In genomic region chr5:122527761-122528160, GRCm38 (mm10) we compare ENCODE assay signal across 8 mouse cellular contexts. TPM values are rescaled to one million over a fixed set of nuclear protein-coding genes. Genes with fewer than 3 reads are reported as not detected.
A peak's percentile ranks its signal among the peaks of the same experiment; 100 is the strongest.
DNase-seq lines count a peak whose midpoint lies in the region; ATAC-seq and TF ChIP-seq lines count a peak whose summit lies in the region.
"Had no signal": no experiment of that assay in that cellular context is flagged by ENCODE, and none has a peak within 500 bp of the region (broad histone marks: within the 10 kb centered on the region; RNA-seq: fewer than 3 reads in every experiment).

No protein-coding gene starts in this region.

- no peak for ATAC-seq in lung, embryonic 15.5 days (ENCODE audit: borderline replicate concordance, extremely low read depth, low FRiP score, low TSS enrichment)
- no peak for ATAC-seq in hindbrain, embryonic 15.5 days (ENCODE audit: low FRiP score, low read depth)

- H3K36me3 ChIP-seq in lung, embryonic 15.5 days: no peaks in the 10 kb centered on the region
- H3K36me3 ChIP-seq in hindbrain, embryonic 15.5 days: no peaks in the 10 kb centered on the region
- H3K36me3 ChIP-seq in small intestine, adult 2 months (ENCODE audit: control insufficient read depth, insufficient read depth, low read length): no peaks in the 10 kb centered on the region

- no peak overlapping the region for H3K4me3 ChIP-seq in lung, embryonic 15.5 days
- H3K4me3 ChIP-seq in hindbrain, embryonic 15.5 days: no peak overlapping the region
- H3K4me3 ChIP-seq in small intestine, adult 2 months (ENCODE audit: low read depth, low read length): no peak overlapping the region
- H3K4me3 ChIP-seq: erythroblast, embryonic 14.5 days had no signal

- H3K27ac ChIP-seq in lung, embryonic 15.5 days: peak overlapping the region; percentile 5; the same call in 1 of the 2 replicates
- H3K27ac ChIP-seq in hindbrain, embryonic 15.5 days (replicated peaks): 0 out of 2 replicates have a peak overlapping the region, but pooled peaks have one; percentile 32
- H3K27ac ChIP-seq in small intestine, adult 2 months (ENCODE audit: insufficient read depth, low read depth, low read length): peak overlapping the region; percentile 42; the same call in 1 of the 2 replicates

- H3K27me3 ChIP-seq in lung, embryonic 15.5 days: no peaks in the 10 kb centered on the region
- H3K27me3 ChIP-seq in hindbrain, embryonic 15.5 days: no peaks in the 10 kb centered on the region
- no peaks in the 10 kb centered on the region for H3K27me3 ChIP-seq in small intestine, adult 2 months (ENCODE audit: control insufficient read depth, insufficient read depth, low read length)

- peaks cover 37% of the 10 kb centered on the region for H3K4me1 ChIP-seq in lung, embryonic 15.5 days
- peaks cover 30% of the 10 kb centered on the region for H3K4me1 ChIP-seq in hindbrain, embryonic 15.5 days (replicated peaks)
- H3K4me1 ChIP-seq in small intestine, adult 2 months (ENCODE audit: control insufficient read depth, insufficient read depth, insufficient read length, low read length): peaks cover 58% of the 10 kb centered on the region

- TF ChIP-seq POLR2A in small intestine, adult 2 months (IDR thresholded peaks at IDR 0.05; ENCODE audit: low read depth, low read length): no peak

- no peak for DNase-seq in lung, postnatal 10 days
- peak; percentile 68 to 75 for DNase-seq in heart, adult 18-20 months
- no peak for DNase-seq in cerebellum, postnatal 36 days
- DNase-seq in thymus, postnatal 36 days: no peak

- 42% methylated on average over 11 of the region's 11 CpGs for WGBS in lung, embryonic 15.5 days
- WGBS in hindbrain, embryonic 15.5 days: 56% methylated on average over 11 of the region's 11 CpGs
- 21% methylated on average over 11 of the region's 11 CpGs for WGBS in small intestine, adult 2 months

- H3K4me2 ChIP-seq in lung, embryonic 15.5 days: no peak overlapping the region
- no peak overlapping the region for H3K4me2 ChIP-seq in hindbrain, embryonic 15.5 days

- no peaks in the 10 kb centered on the region for H3K9me3 ChIP-seq in lung, embryonic 15.5 days
- H3K9me3 ChIP-seq in hindbrain, embryonic 15.5 days: no peaks in the 10 kb centered on the region

- H3K9ac ChIP-seq in lung, embryonic 15.5 days: no peak overlapping the region; the same call in 1 of the 2 replicates
- no peak overlapping the region for H3K9ac ChIP-seq in hindbrain, embryonic 15.5 days

- no peak for TF ChIP-seq CTCF in small intestine, adult 2 months (IDR thresholded peaks at IDR 0.05; ENCODE audit: extremely low read depth, insufficient read length, insufficient replicate concordance, low read depth, low read length)

RNA-seq across cellular contexts. Expression of gene Atp2a2, which starts 25.7 kb away (rescaled TPM):
- polyA plus RNA-seq in lung, embryonic 15.5 days (2015; fragmentation: Nextera tagmentation; extraction: Ambion mirVana): 31.3 and 37.3 TPM in 2 replicates
- over 10,000 TPM; 12,284 to 12,648 TPM for total RNA-seq in heart, adult 18-20 months (2021)
- polyA plus RNA-seq in hindbrain, embryonic 15.5 days (2015; fragmentation: Nextera tagmentation; extraction: Ambion mirVana): 54.1 and 55.1 TPM in 2 replicates
- polyA plus RNA-seq in small intestine, adult 2 months (2012; rRNA removed): 47.2 and 60.1 TPM in 2 replicates

Comparison
In these comparisons a context has a peak if more than half of its experiments do, and no peak if none do; other contexts are left out.
1. DNase-seq: peak in heart, adult 18-20 months (2 of 2); none in lung, postnatal 10 days (single experiment), cerebellum, postnatal 36 days (0 of 2) and thymus, postnatal 36 days (0 of 2).
2. Peak in every context shown above with its lines, with median percentiles within 50 percentile points of each other: H3K27ac ChIP-seq.